Mouse (Mus musculus): Measurements from ENCODE around the gene Pigk. TPM values are rescaled to one million over a fixed set of nuclear protein-coding genes. Genes with fewer than 3 reads are reported as not detected.

Pigk gene
- 55.4 and 63.0 TPM in 2 replicates for polyA plus RNA-seq (2015; fragmentation: Nextera tagmentation; extraction: Ambion mirVana)

DNA sequence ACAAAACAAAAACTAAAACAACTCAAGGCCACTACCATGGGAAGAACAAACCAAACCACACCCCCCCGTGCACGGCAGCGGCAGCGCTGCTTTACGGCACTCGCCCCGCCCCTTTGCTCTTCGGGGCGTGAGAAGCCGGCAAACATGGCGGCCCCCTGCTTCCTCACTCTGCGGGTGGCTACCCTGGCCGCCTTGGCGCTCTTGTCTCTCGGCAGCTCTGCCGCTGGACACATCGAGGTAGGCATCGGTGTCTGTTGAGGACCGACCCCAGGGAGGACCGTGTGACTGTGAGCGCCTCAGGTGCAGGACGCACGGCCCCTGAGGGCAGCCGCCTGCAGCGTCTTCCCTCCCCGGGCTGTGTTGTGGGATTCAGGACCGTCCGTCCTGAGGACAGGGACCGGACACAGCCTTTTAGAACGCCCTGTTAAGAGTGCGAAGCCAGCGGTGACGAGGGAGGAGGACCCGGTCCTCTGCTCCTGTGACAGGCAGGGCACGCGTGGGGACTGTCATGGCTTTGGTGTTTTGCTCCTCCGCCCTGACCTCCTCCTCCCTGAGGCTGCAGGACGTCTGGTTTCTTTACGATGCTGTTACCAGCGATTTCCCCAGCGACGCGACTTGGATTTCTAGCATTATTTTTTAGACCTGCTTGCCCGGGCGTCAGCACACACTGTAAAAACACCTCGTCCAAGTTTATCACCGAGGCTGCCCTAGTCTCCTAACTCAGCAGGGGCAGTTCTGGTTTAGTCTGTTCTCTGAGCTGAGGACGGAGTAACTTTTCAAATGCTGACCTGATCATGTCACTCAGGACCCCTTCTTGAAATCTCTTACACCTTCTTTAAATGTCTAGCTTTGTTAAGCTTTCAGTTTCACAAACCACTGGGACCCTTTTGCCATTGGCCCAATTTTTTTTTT, at the start of gene Pigk:
Gene Pigk (plus strand): TSS at position 110 of the 912 bp plus-strand sequence.

DNA sequence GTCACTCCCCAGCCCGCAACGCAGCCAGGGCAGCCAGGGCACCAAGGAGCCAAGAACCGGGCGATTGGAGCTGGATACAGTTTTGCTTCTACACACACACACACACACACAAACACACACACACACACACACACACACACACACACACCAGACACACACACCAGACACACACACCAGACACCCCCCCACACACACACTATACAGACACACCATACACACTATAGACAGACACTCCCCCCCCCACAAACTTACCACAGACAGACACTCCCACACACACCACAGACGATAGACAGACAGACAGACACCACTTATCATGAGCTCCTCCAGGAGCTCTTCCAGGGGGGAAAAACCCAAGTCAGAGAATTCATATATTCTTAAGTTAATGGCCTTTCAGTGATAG, 45.7 kb upstream of the Pigk start, which contains the start of gene Ak5:
Gene Ak5 (minus strand): TSS at position 122 of the 400 bp plus-strand sequence.

DNA sequence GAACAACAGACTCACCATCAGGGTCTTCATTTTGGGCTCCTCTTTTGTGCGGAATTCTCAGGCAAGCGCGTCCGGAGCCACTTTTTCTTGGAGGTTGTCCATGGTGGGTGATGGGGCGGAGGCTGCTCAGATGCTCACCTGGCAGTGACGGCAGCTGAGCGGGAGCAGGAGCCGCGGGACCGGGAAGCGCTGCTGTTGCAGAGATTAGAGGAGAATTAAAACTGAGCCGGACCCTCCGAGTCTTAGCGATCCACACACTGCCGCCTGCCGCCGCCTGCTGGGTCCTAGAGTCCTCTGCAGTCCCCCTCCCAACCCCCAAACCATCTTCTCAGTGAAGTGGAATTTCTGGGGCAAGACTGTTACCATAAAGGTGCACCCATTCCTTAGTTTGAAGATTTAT, 268.1 kb downstream of the Pigk start, which contains the start of gene St6galnac5:
Gene St6galnac5 (minus strand): TSS at position 259 of the 400 bp plus-strand sequence.

Other genes with a start within 250 kb of the Pigk start
- 35.1 and 37.8 TPM in 2 replicates for gene Ak5, start 45.7 kb upstream of the Pigk start, polyA plus RNA-seq (2015; fragmentation: Nextera tagmentation; extraction: Ambion mirVana)

Data from neural tube, postnatal 0 days (tissue).